Mouse (Mus musculus) layer of hippocampus, adult 11-12 months (tissue): Measurements from ENCODE around the gene Tcf15.

Experiments
- DNase-seq: peaks from one replicate; pipeline ENCODE4 v3.0.0; 2022; ENCODE audit warnings: low spot score

Tcf15 gene

GRCm38 (mm10) chr2:152174861-152175260 is 31.5 kb downstream of the Tcf15 start:
- no peak for DNase-seq

GRCm38 (mm10) chr2:152176659-152177058 is 33.3 kb downstream of the Tcf15 start:
- no peak for DNase-seq

- DNase-seq, result no peak
Measured at GRCm38 (mm10) chr2:152177162-152177805, 33.9 kb downstream of the Tcf15 start.

- no peak for DNase-seq
Measured at GRCm38 (mm10) chr2:152177806-152178170, 34.4 kb downstream of the Tcf15 start.

GRCm38 (mm10) chr2:152178345-152178744 is 35.0 kb downstream of the Tcf15 start:
- no peak for DNase-seq

GRCm38 (mm10) chr2:152179301-152179700 is 35.9 kb downstream of the Tcf15 start:
- no peak for DNase-seq

GRCm38 (mm10) chr2:152180323-152180722 is 37.0 kb downstream of the Tcf15 start:
- no peak for DNase-seq

- no peak for DNase-seq
Measured at GRCm38 (mm10) chr2:152187132-152187531, 43.8 kb downstream of the Tcf15 start.

GRCm38 (mm10) chr2:152189213-152189612 is 45.9 kb downstream of the Tcf15 start:
- DNase-seq, result no peak

- DNase-seq, result no peak
Measured at GRCm38 (mm10) chr2:152189640-152190039, 46.3 kb downstream of the Tcf15 start.

GRCm38 (mm10) chr2:152190161-152190560 is 46.8 kb downstream of the Tcf15 start:
- no peak for DNase-seq

- DNase-seq, result no peak
Measured at GRCm38 (mm10) chr2:152192591-152193345, 49.4 kb downstream of the Tcf15 start.

- no peak for DNase-seq
Measured at GRCm38 (mm10) chr2:152193346-152193710, 50.0 kb downstream of the Tcf15 start.

- no peak for DNase-seq
Measured at GRCm38 (mm10) chr2:152194586-152194985, 51.2 kb downstream of the Tcf15 start.

GRCm38 (mm10) chr2:152196896-152197295 is 53.5 kb downstream of the Tcf15 start:
- no peak for DNase-seq

GRCm38 (mm10) chr2:152197301-152197712 is 53.9 kb downstream of the Tcf15 start:
- peak; percentile 79 for DNase-seq
